Mouse (Mus musculus): Measurements from ENCODE around the gene Spr.
"Not testable (repeated sequence)": the region's sequence is repeated elsewhere in the genome, so short reads cannot be mapped to it uniquely, and the experiment has no call there.

Spr gene

GRCm38 (mm10) chr6:85132237-85132636, 5.3 kb downstream of the Spr start:
- DNase-seq (ENCODE audit: low spot score) = not testable (repeated sequence)

GRCm38 (mm10) chr6:85131673-85132072, 5.9 kb downstream of the Spr start:
- DNase-seq (ENCODE audit: low spot score) = peak; percentile 44

GRCm38 (mm10) chr6:85117545-85118511, 19.7 kb downstream of the Spr start:
- DNase-seq (ENCODE audit: low spot score) = peak; percentile 35

- no peak for DNase-seq (ENCODE audit: low spot score)
Observed at GRCm38 (mm10) chr6:85105033-85105615, 32.4 kb downstream of the Spr start.

- DNase-seq (ENCODE audit: low spot score) = no peak
Observed at GRCm38 (mm10) chr6:85103321-85103720, 34.2 kb downstream of the Spr start.

GRCm38 (mm10) chr6:85096441-85096840, 41.1 kb downstream of the Spr start:
- DNase-seq (ENCODE audit: low spot score) = no peak

GRCm38 (mm10) chr6:85087425-85087824, 50.1 kb downstream of the Spr start:
- no peak for DNase-seq (ENCODE audit: low spot score)

- DNase-seq (ENCODE audit: low spot score) = no peak
Observed at GRCm38 (mm10) chr6:85086645-85087044, 50.9 kb downstream of the Spr start.

Measured in T-cell, adult 2 months (primary cell).